Mouse (Mus musculus) testis, postnatal 14 days (tissue): ENCODE results near the gene Ikzf4.
A peak's percentile ranks its signal among the peaks of the same experiment; 100 is the strongest.

Experiments
- DNase-seq: peaks from one replicate; pipeline ENCODE4 v3.0.0; 2021; ENCODE audit warnings: low spot score

The Ikzf4 gene

GRCm38 (mm10) chr10:128645111-128646011, at the start of gene Ikzf4:
Gene Ikzf4 (minus strand): TSS chr10:128645991.
- no peak for DNase-seq

- DNase-seq: no peak
These were observed 49.7 kb upstream of the Ikzf4 start for GRCm38 (mm10) chr10:128695411-128695991.

- DNase-seq: no peak
These were observed 28.7 kb upstream of the Ikzf4 start for GRCm38 (mm10) chr10:128674469-128675008.

GRCm38 (mm10) chr10:128673763-128674468, 28.1 kb upstream of the Ikzf4 start, which contains the start of gene Suox:
Gene Suox (minus strand): TSS chr10:128674073.
- DNase-seq: peak; percentile 82

GRCm38 (mm10) chr10:128671148-128671547, 25.4 kb upstream of the Ikzf4 start:
- DNase-seq: no peak

- DNase-seq: peak; percentile 84
These were observed 23.2 kb upstream of the Ikzf4 start for GRCm38 (mm10) chr10:128668790-128669672.

- DNase-seq: no peak
These were observed 20.0 kb upstream of the Ikzf4 start for GRCm38 (mm10) chr10:128665806-128666205.

- DNase-seq: no peak
These were observed 19.5 kb upstream of the Ikzf4 start for GRCm38 (mm10) chr10:128665307-128665706.

- DNase-seq: no peak
These were observed 19.0 kb upstream of the Ikzf4 start for GRCm38 (mm10) chr10:128664808-128665207.

GRCm38 (mm10) chr10:128663441-128664220, 17.8 kb upstream of the Ikzf4 start:
- no peak for DNase-seq

- DNase-seq: no peak
These were observed 16.7 kb upstream of the Ikzf4 start for GRCm38 (mm10) chr10:128662465-128662864.

- no peak for DNase-seq
These were observed 13.7 kb upstream of the Ikzf4 start for GRCm38 (mm10) chr10:128659490-128659889.

GRCm38 (mm10) chr10:128657844-128658243, 12.1 kb upstream of the Ikzf4 start:
- no peak for DNase-seq

GRCm38 (mm10) chr10:128656731-128657130, 10.9 kb upstream of the Ikzf4 start:
- no peak for DNase-seq

- DNase-seq: no peak
These were observed 9.5 kb upstream of the Ikzf4 start for GRCm38 (mm10) chr10:128655254-128655653.

- DNase-seq: no peak
These were observed 8.1 kb upstream of the Ikzf4 start for GRCm38 (mm10) chr10:128653866-128654265.

GRCm38 (mm10) chr10:128646139-128647089, 623 bp upstream of the Ikzf4 start:
- DNase-seq: no peak

- no peak for DNase-seq
These were observed 3.0 kb downstream of the Ikzf4 start for GRCm38 (mm10) chr10:128642749-128643148.

- DNase-seq: no peak
These were observed 3.9 kb downstream of the Ikzf4 start for GRCm38 (mm10) chr10:128641871-128642270.
